Mouse (Mus musculus) CH12.LX (cell line): ENCODE results near the gene Olfr51. TPM values are rescaled to one million over a fixed set of nuclear protein-coding genes. Genes with fewer than 3 reads are reported as not detected.
"Not testable (repeated sequence)": the region's sequence is repeated elsewhere in the genome, so short reads cannot be mapped to it uniquely, and the experiment has no call there.

Experiments
- DNase-seq: peaks from one replicate; pipeline ENCODE4 v3.0.0-alpha.2; 2013; ENCODE audit errors: extremely low read depth
- H3K27ac ChIP-seq: 2 replicates; pipeline ENCODE4 v1.5.1; 2012; ENCODE audit warnings: low read depth, mild to moderate bottlenecking, control low read depth, moderate library complexity; ENCODE audit not compliant: insufficient read depth
- H3K27me3 ChIP-seq: replicated peaks from 2 replicates; pipeline ENCODE3; 2012; ENCODE audit warnings: inconsistent platforms
- H3K36me3 ChIP-seq, 2 experiments: replicated peaks in 1 of 2; 2 replicates each; pipeline versions ENCODE3 to v1.6.1; 2012; ENCODE audit warnings: inconsistent platforms in 1 of 2, low read length in 1 of 2, mild to moderate bottlenecking in 1 of 2, mixed read lengths in 1 of 2, moderate library complexity in 1 of 2; ENCODE audit not compliant: control insufficient read depth in 1 of 2, insufficient read depth in 1 of 2
- H3K4me1 ChIP-seq, 2 experiments: 2 replicates each; pipeline ENCODE4 v1.6.1; 2012; ENCODE audit warnings: inconsistent platforms in 1 of 2, moderate library complexity in 1 of 2; ENCODE audit not compliant: insufficient read depth in 2 of 2, control insufficient read depth in 1 of 2
- H3K4me2 ChIP-seq: 2 replicates; pipeline ENCODE4 v1.6.1; 2012; ENCODE audit warnings: low read depth, mild to moderate bottlenecking, control low read depth; ENCODE audit not compliant: poor library complexity, insufficient read depth, severe bottlenecking
- H3K4me3 ChIP-seq, 3 experiments: fragments of 150-350 bp in 1 of 3; sonication (generic) in 1 of 3; replicated peaks in 1 of 3; 2 replicates each; pipeline versions ENCODE3 to v1.5.1; 2011 to 2012; ENCODE audit warnings: low read depth in 2 of 3, low read length in 2 of 3, mild to moderate bottlenecking in 2 of 3, moderate library complexity in 2 of 3, control low read depth in 1 of 3, improper control_type of control experiment in 1 of 3, inconsistent platforms in 1 of 3, mixed read lengths in 1 of 3; ENCODE audit not compliant: poor library complexity in 1 of 3
- H3K79me2 ChIP-seq: replicated peaks from 2 replicates; pipeline ENCODE4 v1.6.1; 2012; ENCODE audit warnings: mild to moderate bottlenecking, moderate library complexity; ENCODE audit not compliant: control insufficient read depth, poor library complexity, insufficient read depth, severe bottlenecking; ENCODE audit errors: extremely low read depth
- H3K9ac ChIP-seq: 2 replicates; pipeline ENCODE4 v1.6.1; 2012; ENCODE audit warnings: low read depth, mild to moderate bottlenecking, control low read depth, moderate library complexity; ENCODE audit not compliant: insufficient read depth
- H3K9me3 ChIP-seq: replicated peaks from 2 replicates; pipeline ENCODE3; 2012; ENCODE audit warnings: low read length, inconsistent platforms, mixed read lengths
- CHD1 ChIP-seq: IDR thresholded peaks from 2 replicates; pipeline ENCODE4 v1.6.1; 2012; ENCODE audit warnings: low read depth, low read length, improper control_type of control experiment, inconsistent platforms
- CHD2 ChIP-seq: IDR thresholded peaks from 2 replicates; pipeline ENCODE4 v1.6.1; 2011; ENCODE audit warnings: low read length, improper control_type of control experiment
- CTCF ChIP-seq, 2 experiments: IDR thresholded peaks in 1 of 2; conservative IDR thresholded peaks in 1 of 2; 2 replicates each; pipeline ENCODE4 v1.5.1; 2011 to 2012; ENCODE audit warnings: low read depth in 2 of 2, low read length in 2 of 2, improper control_type of control experiment in 1 of 2, inconsistent platforms in 1 of 2, mild to moderate bottlenecking in 1 of 2, moderate library complexity in 1 of 2
- ETS1 ChIP-seq: conservative IDR thresholded peaks from 2 replicates; pipeline ENCODE4 v1.6.1; 2012; ENCODE audit warnings: low read depth, mild to moderate bottlenecking, inconsistent platforms, low read length, improper control_type of control experiment, moderate library complexity
- HCFC1 ChIP-seq: IDR thresholded peaks from 2 replicates; pipeline ENCODE4 v1.6.1; 2012; ENCODE audit warnings: low read depth, mild to moderate bottlenecking, inconsistent platforms, low read length, improper control_type of control experiment
- IRF4 ChIP-seq: IDR thresholded peaks from 2 replicates; pipeline ENCODE4 v1.6.1; 2014; ENCODE audit warnings: low read depth, mild to moderate bottlenecking, inconsistent platforms, low read length, improper control_type of control experiment
- JUND ChIP-seq: conservative IDR thresholded peaks from 2 replicates; pipeline ENCODE4 v1.6.1; 2011; ENCODE audit warnings: low read depth, low read length, improper control_type of control experiment
- MAFK ChIP-seq: IDR thresholded peaks from 2 replicates; pipeline ENCODE4 v1.6.1; 2011; ENCODE audit warnings: low read length, improper control_type of control experiment; ENCODE audit not compliant: insufficient replicate concordance
- MAX ChIP-seq: IDR thresholded peaks from 2 replicates; pipeline ENCODE4 v1.6.1; 2011; ENCODE audit warnings: low read length, improper control_type of control experiment
- MAZ ChIP-seq: IDR thresholded peaks from 2 replicates; pipeline ENCODE4 v1.6.1; 2012; ENCODE audit warnings: low read depth, mild to moderate bottlenecking, inconsistent platforms, low read length, improper control_type of control experiment, moderate library complexity
- MEF2A ChIP-seq: IDR thresholded peaks from 2 replicates; pipeline ENCODE4 v1.6.1; 2014; ENCODE audit warnings: low read depth, mild to moderate bottlenecking, inconsistent platforms, low read length, improper control_type of control experiment, borderline replicate concordance
- MXI1 ChIP-seq: IDR thresholded peaks from 2 replicates; pipeline ENCODE4 v1.6.1; 2011; ENCODE audit warnings: mild to moderate bottlenecking, low read depth, low read length, improper control_type of control experiment
- POLR2A ChIP-seq: IDR thresholded peaks from 2 replicates; pipeline ENCODE4 v1.6.1; 2011; ENCODE audit warnings: low read depth, mild to moderate bottlenecking, improper control_type of control experiment, low read length
- POLR2AphosphoS2 ChIP-seq: IDR thresholded peaks from 2 replicates; pipeline ENCODE4 v1.6.1; 2011; ENCODE audit warnings: low read depth, low read length, improper control_type of control experiment
- RAD21 ChIP-seq: IDR thresholded peaks from 2 replicates; pipeline ENCODE4 v1.6.1; 2011; ENCODE audit warnings: low read depth, mild to moderate bottlenecking, low read length, improper control_type of control experiment, moderate library complexity
- SMC3 ChIP-seq: IDR thresholded peaks from 2 replicates; pipeline ENCODE4 v1.6.1; 2011; ENCODE audit warnings: low read depth, low read length, improper control_type of control experiment
- USF2 ChIP-seq: conservative IDR thresholded peaks from 2 replicates; pipeline ENCODE4 v1.6.1; 2011; ENCODE audit warnings: low read depth, low read length, improper control_type of control experiment
- ZKSCAN1 ChIP-seq: IDR thresholded peaks from 2 replicates; pipeline ENCODE4 v1.6.1; 2012; ENCODE audit warnings: low read depth, inconsistent platforms, low read length, improper control_type of control experiment, borderline replicate concordance
- ZNF384 ChIP-seq: IDR thresholded peaks from 2 replicates; pipeline ENCODE4 v1.6.1; 2012; ENCODE audit warnings: low read depth, low read length, improper control_type of control experiment, inconsistent platforms
- dilution Hi-C: fragments of 300-500 bp; cut with MboI; formaldehyde crosslinking; loops from 2 replicates; pipeline ENCODE4 v1.14.3; 2020; ENCODE audit warnings: low sequenced_read_pairs; ENCODE audit not compliant: extremely low pct_unique_long_range_greater_than_20kb, extremely low pct_ligation_motif_present
- in situ Hi-C: fragments of 300-500 bp; cut with MboI; formaldehyde crosslinking; loops from 3 replicates; pipeline ENCODE4 v1.14.3; 2019; ENCODE audit warnings: low sequenced_read_pairs, low pct_ligation_motif_present, low pct_unique_long_range_greater_than_20kb, mixed read lengths
- polyA plus RNA-seq: library from polyadenylated mRNA; unstranded; fragments of >175 nt; gene quantifications from 2 replicates; pipeline ENCODE4 v1.2.1, GENCODE M21; 2012; ENCODE audit warnings: low read depth; ENCODE audit not compliant: insufficient read length
- total RNA-seq, 2 experiments: library from RNA; depleted of rRNA; stranded (reverse); fragments of 300-350 nt in 1 of 2; fragments of >200 nt in 1 of 2; gene quantifications; 2 replicates each; pipeline ENCODE4 v1.2.3; 2012 to 2014

The Olfr51 gene
- total and polyA plus RNA-seq, 3 experiments: not detected

GRCm38 (mm10) chr11:51032851-51033250 is 29.5 kb downstream of the Olfr51 start:
- Histone ChIP-seq H3K79me2 (no peaks in the 10 kb centered on the region), H3K36me3 (no peaks in the 10 kb centered on the region), H3K4me1 (no peaks in the 10 kb centered on the region), H3K27ac (no peak overlapping the region), H3K27me3 (no peaks in the 10 kb centered on the region), H3K4me2 (no peak overlapping the region), H3K4me3 (no peak overlapping the region), H3K9me3 (no peaks in the 10 kb centered on the region), H3K9ac (no peak overlapping the region)
- DNase-seq: peak; percentile 21
- TF ChIP-seq SMC3 (peak; percentile 7; the same call in 1 of the 2 replicates), MAFK (no peak), MAZ (no peak), ZNF384 (no peak)
- in situ Hi-C loops (no loop called here), dilution Hi-C loops (no loop called here)

GRCm38 (mm10) chr11:51034141-51034540 is 30.7 kb downstream of the Olfr51 start:
- H3K9ac ChIP-seq, H3K27me3 ChIP-seq, H3K36me3 ChIP-seq, DNase-seq, in situ Hi-C loops, dilution Hi-C loops, H3K4me2 ChIP-seq, H3K79me2 ChIP-seq, H3K27ac ChIP-seq, H3K4me3 ChIP-seq, H3K9me3 ChIP-seq, H3K4me1 ChIP-seq: not testable (repeated sequence)

- dilution Hi-C loops: no loop called here
- in situ Hi-C loops: no loop called here
- H3K4me2 ChIP-seq: no peak overlapping the region
- no peak for DNase-seq
- no peaks in the 10 kb centered on the region for H3K27me3 ChIP-seq
- H3K4me1 ChIP-seq: no peaks in the 10 kb centered on the region
- no peaks in the 10 kb centered on the region for H3K9me3 ChIP-seq
- H3K27ac ChIP-seq: no peak overlapping the region
- no peak for TF ChIP-seq MEF2A
- no peak for TF ChIP-seq MAFK
- TF ChIP-seq HCFC1: no peak
- no peak for TF ChIP-seq JUND
- no peak for TF ChIP-seq POLR2A
- no peak for TF ChIP-seq ETS1
- no peak for TF ChIP-seq IRF4
- TF ChIP-seq CHD2: no peak
- TF ChIP-seq MXI1: no peak
- no peak for TF ChIP-seq ZNF384
- TF ChIP-seq CHD1: no peak
- TF ChIP-seq SMC3: no peak
- TF ChIP-seq USF2: no peak
- TF ChIP-seq ZKSCAN1: no peak
- TF ChIP-seq CTCF (conservative IDR thresholded peaks at IDR 0.05 in 1 of 2, IDR thresholded peaks at IDR 0.05 in 1 of 2; ENCODE audit: low read depth in 2 of 2, low read length in 2 of 2): no peak
- TF ChIP-seq MAX: no peak
- no peak for TF ChIP-seq RAD21
- no peak for TF ChIP-seq POLR2AphosphoS2
- TF ChIP-seq, all 38 proteins: peak for 0
- H3K4me3 ChIP-seq: no peak overlapping the region
- H3K36me3 ChIP-seq: no peaks in the 10 kb centered on the region
- no peak overlapping the region for H3K9ac ChIP-seq
- H3K79me2 ChIP-seq: no peaks in the 10 kb centered on the region
These were observed 32.6 kb downstream of the Olfr51 start for GRCm38 (mm10) chr11:51035951-51036350.

DNA sequence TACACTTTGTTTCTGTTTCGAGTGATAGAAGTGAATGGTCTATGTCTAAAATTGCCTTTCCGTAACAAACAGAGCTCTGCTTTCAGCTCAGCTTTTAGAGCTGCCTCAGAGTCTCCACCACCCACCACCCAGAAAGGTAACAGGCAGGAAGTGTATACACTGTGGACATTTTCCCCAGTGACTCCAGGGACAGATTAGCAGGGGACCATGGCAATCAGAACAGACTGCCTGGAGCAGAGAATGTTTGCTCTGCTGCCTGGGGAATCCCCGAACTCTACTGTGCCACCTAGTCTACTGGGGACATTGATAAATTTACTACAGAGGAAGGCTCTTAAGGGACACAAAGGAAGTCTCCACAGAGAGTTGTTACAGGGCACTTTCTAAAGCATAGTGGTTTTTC is 41.4 kb downstream of the Olfr51 start:
- in situ Hi-C loops, H3K36me3 ChIP-seq, DNase-seq, H3K4me1 ChIP-seq, H3K4me3 ChIP-seq, dilution Hi-C loops, H3K79me2 ChIP-seq, H3K4me2 ChIP-seq, H3K9ac ChIP-seq, H3K27ac ChIP-seq, H3K9me3 ChIP-seq: not testable (repeated sequence)
- peaks cover 32% of the 10 kb centered on the region for H3K27me3 ChIP-seq
